Mouse (Mus musculus) left cerebral cortex, adult 2 months (tissue): ENCODE results near the gene Sf3a2. TPM values are rescaled to one million over a fixed set of nuclear protein-coding genes. Genes with fewer than 3 reads are reported as not detected.
"Not testable (repeated sequence)": the region's sequence is repeated elsewhere in the genome, so short reads cannot be mapped to it uniquely, and the experiment has no call there.

Experiments
- DNase-seq, 2 experiments: peaks; one replicate each; pipeline ENCODE4 v3.0.0; 2021 to 2022; ENCODE audit warnings: low spot score in 2 of 2, mixed read lengths in 1 of 2; ENCODE audit errors: extremely low spot score in 1 of 2
- H3K27ac ChIP-seq: fragments of 200-600 bp; 2 replicates; pipeline ENCODE4 v1.8.1; 2022
- H3K4me3 ChIP-seq: fragments of 200-600 bp; 2 replicates; pipeline ENCODE4 v1.8.1; 2022
- CTCF ChIP-seq: fragments of 200-600 bp; IDR thresholded peaks from 2 replicates; pipeline ENCODE4 v1.8.1; 2022; ENCODE audit warnings: antibody characterized with exemption, mild to moderate bottlenecking, moderate library complexity
- intact Hi-C: fragments of 180-260 bp; cut with DNase I; formaldehyde crosslinking; loops from one replicate; pipeline ENCODE4 v1.15.1; 2025
- total RNA-seq, 2 experiments: library from RNA; stranded (reverse); gene quantifications; 2 replicates each; pipeline ENCODE4 v1.2.3; 2021

Sf3a2 gene
- total RNA-seq, 2 experiments from 2014 or later: 42.0 to 48.7 TPM

DNA sequence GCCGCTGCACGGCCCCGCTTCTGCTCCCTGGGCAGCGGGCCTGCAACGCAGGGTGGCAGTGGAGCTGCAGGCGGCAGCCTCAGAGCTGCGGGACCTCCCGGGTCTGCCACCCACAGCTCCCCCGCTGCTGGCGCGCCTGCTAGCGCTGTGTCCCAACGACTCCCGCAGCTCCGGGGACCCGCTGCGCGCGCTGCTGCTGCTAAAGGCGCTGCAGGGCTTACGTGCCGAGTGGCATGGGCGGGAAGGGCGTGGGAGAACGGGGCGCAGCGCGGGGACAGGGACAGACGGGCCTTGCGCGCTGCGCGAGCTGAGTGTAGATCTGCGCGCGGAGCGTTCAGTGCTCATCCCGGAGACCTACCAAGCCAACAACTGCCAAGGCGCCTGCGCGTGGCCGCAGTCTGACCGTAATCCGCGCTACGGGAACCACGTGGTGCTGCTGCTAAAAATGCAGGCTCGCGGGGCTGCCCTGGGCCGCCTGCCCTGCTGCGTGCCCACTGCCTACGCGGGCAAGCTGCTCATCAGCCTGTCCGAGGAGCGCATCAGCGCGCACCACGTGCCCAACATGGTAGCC, 9.1 kb downstream of the Sf3a2 start:
- intact Hi-C loops: loop anchor here (5.0 kb wide), 2 partner anchors 60 to 70 kb away; no protein-coding TSS in a partner anchor
- Histone ChIP-seq H3K27ac (peak overlapping the region; percentile 94), H3K4me3 (peak overlapping the region; percentile 50)
- DNase-seq: peak; percentile 86 to 87
- TF ChIP-seq CTCF: no peak

DNA sequence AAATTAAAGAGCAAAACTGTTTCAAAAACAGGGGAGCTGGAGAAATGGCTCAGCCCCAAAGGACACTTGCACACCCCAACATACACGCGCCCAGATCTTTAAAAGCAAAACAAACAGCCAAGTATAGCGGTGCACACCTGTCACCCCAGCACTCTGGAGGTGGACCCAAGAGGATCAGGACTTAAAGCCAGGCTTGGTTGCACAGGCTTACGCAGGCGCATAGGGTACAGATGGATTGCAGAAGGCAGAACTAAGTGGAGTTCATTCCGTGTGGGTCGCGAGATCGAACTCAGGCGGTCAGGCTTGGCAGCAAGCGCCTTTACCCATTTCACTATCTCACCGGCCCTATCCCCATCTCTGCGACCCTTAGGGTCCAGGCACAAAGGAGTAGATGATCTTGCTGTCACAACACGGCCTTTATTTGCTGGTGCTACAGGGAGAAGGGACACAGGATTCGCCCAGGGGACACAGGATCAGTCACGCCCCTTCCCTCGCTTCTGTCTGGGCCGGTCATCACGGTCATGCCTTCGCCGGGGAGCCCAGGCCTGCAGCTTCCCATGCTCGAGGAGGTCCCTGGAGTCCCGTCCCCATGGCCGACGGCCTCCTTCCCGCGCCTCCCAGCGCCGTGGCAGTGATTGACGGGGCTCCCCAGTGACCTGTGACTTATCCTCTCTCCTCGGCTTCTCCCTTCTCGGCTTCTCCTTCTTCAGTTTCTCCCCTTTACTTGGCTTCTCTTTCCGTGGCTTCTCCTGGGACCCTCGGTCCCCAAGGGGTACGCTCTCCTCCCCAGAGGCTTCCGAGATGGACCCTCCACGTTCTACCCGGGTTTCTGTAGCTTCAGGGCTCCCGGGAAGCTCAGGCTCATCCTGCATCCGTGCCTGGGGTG, 10.3 kb downstream of the Sf3a2 start:
- DNase-seq: no peak
- intact Hi-C loops: loop anchor here (5.0 kb wide), 2 partner anchors 61 to 69 kb away; no protein-coding TSS in a partner anchor
- TF ChIP-seq CTCF: no peak
- peak overlapping the region; percentile 94 for H3K27ac ChIP-seq
- peak overlapping the region; percentile 37 for H3K4me3 ChIP-seq

GRCm38 (mm10) chr10:80808985-80809632, 11.1 kb downstream of the Sf3a2 start:
- intact Hi-C loops: loop anchor here (5.0 kb wide), 2 partner anchors 62 to 68 kb away; no protein-coding TSS in a partner anchor
- DNase-seq: peak in 1 of 2 experiments; percentile 45
- TF ChIP-seq CTCF: no peak
- Histone ChIP-seq H3K4me3 (peak overlapping the region; percentile 37), H3K27ac (peak overlapping the region; percentile 94)

DNA sequence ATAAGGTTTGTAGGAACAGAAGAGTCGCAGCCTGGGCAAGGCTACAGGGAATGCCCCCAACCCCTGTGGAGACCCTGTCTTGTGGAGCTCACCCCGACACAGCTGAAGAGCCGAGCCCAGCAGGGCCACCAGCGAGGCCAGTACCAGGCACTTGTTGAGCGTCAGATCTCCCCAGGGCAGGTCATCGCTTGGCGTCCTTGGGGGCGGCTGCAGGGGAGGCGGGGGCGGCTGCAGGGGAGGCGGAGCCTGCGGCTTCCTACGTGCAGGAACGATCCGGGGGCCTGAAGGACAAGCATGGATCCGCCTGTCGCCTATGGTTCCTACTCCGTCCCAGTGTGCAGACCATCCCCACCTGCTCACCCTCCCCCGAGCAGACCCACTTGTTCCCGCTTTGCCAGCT, 12.1 kb downstream of the Sf3a2 start:
- no peak overlapping the region for H3K4me3 ChIP-seq
- no peak for DNase-seq
- TF ChIP-seq CTCF: no peak
- H3K27ac ChIP-seq: no peak overlapping the region; the same call in 1 of the 2 replicates
- intact Hi-C loops: no loop called here

GRCm38 (mm10) chr10:80812391-80813041, 14.5 kb downstream of the Sf3a2 start:
- no peak for DNase-seq
- H3K4me3 ChIP-seq: no peak overlapping the region
- no peak overlapping the region for H3K27ac ChIP-seq
- intact Hi-C loops: no loop called here
- no peak for TF ChIP-seq CTCF

GRCm38 (mm10) chr10:80813366-80813765, 15.4 kb downstream of the Sf3a2 start, which contains the start of gene Jsrp1:
Gene Jsrp1, minus strand, starts transcription at chr10:80813498.
- intact Hi-C loops: no loop called here
- no peak within 1 kb of the TSS for H3K4me3 ChIP-seq
- no peak for TF ChIP-seq CTCF
- no peak within 1 kb of the TSS for H3K27ac ChIP-seq
- no peak for DNase-seq

DNA sequence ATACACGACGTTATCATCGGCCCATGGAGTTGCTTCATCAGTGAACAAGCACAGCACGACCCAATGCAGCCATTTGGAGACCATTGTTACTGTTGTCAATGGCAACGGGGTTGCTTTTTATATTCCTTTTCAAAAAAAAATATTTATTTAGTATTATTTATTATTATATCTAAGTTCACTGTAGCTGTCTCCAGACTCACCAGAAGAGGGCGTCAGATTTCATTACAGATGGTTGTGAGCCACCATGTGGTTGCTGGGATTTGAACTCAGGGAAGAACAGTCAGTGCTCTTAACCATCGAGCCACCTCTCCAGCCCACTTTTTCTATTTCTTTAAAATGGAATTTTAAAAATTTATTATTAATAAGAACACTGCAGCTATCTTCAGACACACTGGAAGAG, 16.8 kb downstream of the Sf3a2 start:
- intact Hi-C loops: no loop called here
- TF ChIP-seq CTCF: peak; percentile 6; the same call in 1 of the 2 replicates
- no peak for DNase-seq
- Histone ChIP-seq H3K27ac (no peak overlapping the region), H3K4me3 (no peak overlapping the region)

DNA sequence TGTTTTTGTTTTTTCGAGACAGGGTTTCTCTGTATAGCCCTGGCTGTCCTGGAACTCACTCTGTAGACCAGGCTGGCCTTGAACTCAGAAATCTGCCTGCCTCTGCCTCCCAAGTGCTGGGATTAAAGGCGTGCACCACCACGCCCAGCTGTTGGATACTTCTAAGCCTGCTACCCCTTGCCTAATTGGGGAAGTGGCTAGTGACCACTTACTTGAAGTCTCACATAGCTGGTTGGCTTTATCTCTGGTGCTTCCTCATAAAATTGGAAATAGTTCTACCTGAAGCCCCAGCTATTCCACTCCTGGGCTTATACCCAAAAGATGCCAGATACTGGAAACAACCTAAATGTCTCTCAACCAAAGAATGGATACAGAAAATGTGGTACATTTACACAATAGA, 18.3 kb downstream of the Sf3a2 start:
- H3K27ac ChIP-seq, H3K4me3 ChIP-seq, DNase-seq, intact Hi-C loops: not testable (repeated sequence)

DNA sequence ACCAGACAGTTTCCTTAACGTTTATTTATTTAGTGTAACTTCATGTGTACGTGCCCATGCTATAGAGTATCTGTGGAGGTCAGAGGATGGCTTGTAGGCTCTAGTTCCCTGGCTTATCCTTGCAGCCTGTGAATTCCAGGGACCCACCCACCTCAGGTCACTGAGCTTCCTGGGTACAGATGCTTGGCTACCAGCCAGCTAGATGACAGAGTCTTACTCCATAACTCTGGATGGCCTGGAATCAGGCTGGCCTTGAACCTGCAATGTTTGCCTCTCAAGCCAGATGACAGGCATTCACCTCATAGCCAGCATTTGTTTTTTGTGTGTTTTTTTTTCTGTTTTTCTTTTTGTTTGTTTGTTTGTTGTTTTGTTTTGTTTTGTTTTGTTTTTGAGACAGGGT, 19.2 kb downstream of the Sf3a2 start:
- no peak overlapping the region for H3K27ac ChIP-seq
- no peak for TF ChIP-seq CTCF
- no peak for DNase-seq
- H3K4me3 ChIP-seq: no peak overlapping the region
- intact Hi-C loops: no loop called here

- intact Hi-C loops: not testable (repeated sequence)
- TF ChIP-seq CTCF: peak; percentile 30
These were observed 20.0 kb downstream of the Sf3a2 start for GRCm38 (mm10) chr10:80817955-80818354.

DNA sequence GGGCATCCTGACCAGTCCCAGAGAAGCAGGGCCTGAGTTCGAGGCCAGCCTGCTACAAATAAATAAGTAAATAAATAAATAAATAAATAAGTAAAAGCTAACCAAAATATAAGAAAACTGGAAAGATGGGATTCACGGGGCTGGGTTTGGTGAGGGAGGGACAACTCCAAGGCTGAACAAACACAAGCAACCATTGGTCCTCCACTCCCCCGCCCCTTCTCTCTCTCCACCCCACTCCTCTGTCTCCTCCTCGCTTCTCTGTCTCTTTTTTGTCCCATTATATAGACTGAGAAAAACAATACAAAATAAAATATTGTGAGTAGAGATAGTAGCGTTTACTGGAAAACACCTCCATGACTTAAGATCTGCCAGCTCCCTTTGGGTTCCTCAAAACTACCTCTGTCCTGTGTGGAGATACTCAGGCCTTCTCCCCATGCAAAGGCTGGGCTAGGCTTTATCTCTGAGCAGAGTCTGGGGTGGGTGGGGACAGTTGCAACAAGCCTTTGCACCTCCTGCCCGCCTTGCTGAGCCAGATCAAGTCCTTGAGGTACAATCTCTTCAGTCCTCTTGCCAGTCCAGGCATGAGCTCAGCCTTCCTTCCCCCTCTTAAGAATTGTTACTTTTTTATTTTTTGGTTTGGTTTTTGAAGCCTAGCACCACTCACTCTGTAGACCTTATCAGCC, 20.7 kb downstream of the Sf3a2 start:
- no peak for DNase-seq
- no peak overlapping the region for H3K4me3 ChIP-seq
- intact Hi-C loops: no loop called here
- no peak overlapping the region for H3K27ac ChIP-seq
- no peak for TF ChIP-seq CTCF

More at GRCm38 (mm10) chr10:80817955-80818354, 20.0 kb downstream of the Sf3a2 start:
- not testable (repeated sequence) for DNase-seq, H3K4me3 ChIP-seq, H3K27ac ChIP-seq
